Mouse (Mus musculus) forebrain, embryonic 16.5 days (tissue): Measurements from ENCODE around the gene Ets1. TPM values are rescaled to one million over a fixed set of nuclear protein-coding genes. Genes with fewer than 3 reads are reported as not detected.

ENCODE experiments used
- ATAC-seq: fragments of 200-750 bp; cut with Nextera tagmentation; 2 replicates; pipeline ENCODE4 v1.8.0; 2017; ENCODE audit warnings: mild to moderate bottlenecking, moderate library complexity
- H3K27ac ChIP-seq: fragments of 300-500 bp; sonication (generic); 2 replicates; pipeline ENCODE4 v1.5.1; 2014; ENCODE audit warnings: low read length, control low read depth
- H3K27me3 ChIP-seq: fragments of 300-500 bp; sonication (generic); replicated peaks from 2 replicates; pipeline ENCODE4 v1.6.1; 2014; ENCODE audit warnings: low read length; ENCODE audit not compliant: control insufficient read depth, insufficient read depth
- H3K36me3 ChIP-seq: fragments of 300-500 bp; sonication (generic); 2 replicates; pipeline ENCODE4 v1.6.1; 2014; ENCODE audit not compliant: control insufficient read depth, insufficient read depth
- H3K4me1 ChIP-seq: fragments of 300-500 bp; sonication (generic); replicated peaks from 2 replicates; pipeline ENCODE4 v1.6.1; 2014; ENCODE audit warnings: low read length; ENCODE audit not compliant: control insufficient read depth, insufficient read depth
- H3K4me2 ChIP-seq: fragments of 300-500 bp; sonication (generic); 2 replicates; pipeline ENCODE4 v1.6.1; 2014; ENCODE audit warnings: mild to moderate bottlenecking, low read length, control low read depth
- H3K4me3 ChIP-seq: fragments of 300-500 bp; sonication (generic); replicated peaks from 2 replicates; pipeline ENCODE4 v1.5.1; 2014; ENCODE audit warnings: mild to moderate bottlenecking, low read length, control low read depth
- H3K9ac ChIP-seq: fragments of 300-500 bp; sonication (generic); replicated peaks from 2 replicates; pipeline ENCODE4 v1.6.1; 2014; ENCODE audit warnings: low read depth, low read length, control low read depth
- H3K9me3 ChIP-seq: fragments of 300-500 bp; sonication (generic); 2 replicates; pipeline ENCODE4 v1.6.1; 2016; ENCODE audit warnings: low read length; ENCODE audit not compliant: control insufficient read depth
- WGBS: fragments of 180-500 bp; shearing (Covaris S2); extraction: QIAGEN DNeasy Blood & Tissue Kit; methylation state at CpG from one replicate; pipeline ENCODE4 v1.1.7; 2014; 5-methylcytosine and 5-hydroxymethylcytosine counted together
- polyA plus RNA-seq: library from polyadenylated mRNA; unstranded; fragments of >200 nt; fragmentation: Nextera tagmentation; extraction: Ambion mirVana; gene quantifications from 2 replicates; pipeline ENCODE4 v1.2.1, GENCODE M21; 2015

The Ets1 gene
- polyA plus RNA-seq, 1 experiment from 2014 or later: 21.3 TPM

GRCm38 (mm10) chr9:32685793-32686558 lies 50.0 kb downstream of the Ets1 start:
- no peaks in the 10 kb centered on the region for H3K36me3 ChIP-seq
- H3K9ac ChIP-seq: no peak overlapping the region
- H3K9me3 ChIP-seq: no peaks in the 10 kb centered on the region
- 1% methylated on average over 8 of the region's 8 CpGs for WGBS
- 0 out of 2 replicates have a peak overlapping the region, but pooled peaks have one; percentile 4 for H3K27ac ChIP-seq
- no peak overlapping the region for H3K4me2 ChIP-seq
- peaks cover 73% of the 10 kb centered on the region for H3K27me3 ChIP-seq
- H3K4me3 ChIP-seq: no peak overlapping the region
- ATAC-seq: peak; percentile 95
- H3K4me1 ChIP-seq: peaks cover 19% of the 10 kb centered on the region

DNA sequence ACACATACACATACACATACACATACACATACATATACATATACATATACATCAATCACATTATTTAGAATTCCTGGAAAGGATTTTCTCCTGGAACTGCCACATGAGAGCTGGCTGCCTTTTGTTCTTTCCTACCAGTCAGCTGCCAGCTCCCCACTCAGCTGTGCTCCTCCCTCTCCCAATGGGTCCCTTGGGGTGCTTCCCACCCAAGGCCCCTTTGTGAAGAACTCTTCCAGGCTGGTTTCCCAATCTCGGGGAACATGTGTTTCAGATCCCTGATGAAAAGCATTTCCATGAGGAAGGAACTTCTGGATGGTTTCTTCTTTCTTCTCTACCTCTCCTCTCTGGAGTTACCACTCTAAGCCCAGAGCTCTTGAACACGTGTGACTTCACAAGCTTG lies 52.3 kb downstream of the Ets1 start:
- no peak overlapping the region for H3K27ac ChIP-seq
- no peak overlapping the region for H3K4me3 ChIP-seq
- H3K36me3 ChIP-seq: no peaks in the 10 kb centered on the region
- peaks cover 64% of the 10 kb centered on the region for H3K27me3 ChIP-seq
- no peak overlapping the region for H3K9ac ChIP-seq
- no peak overlapping the region for H3K4me2 ChIP-seq
- peaks cover 28% of the 10 kb centered on the region for H3K4me1 ChIP-seq
- ATAC-seq: no peak
- H3K9me3 ChIP-seq: no peaks in the 10 kb centered on the region
- 56% methylated on average over 2 of the region's 2 CpGs for WGBS

DNA sequence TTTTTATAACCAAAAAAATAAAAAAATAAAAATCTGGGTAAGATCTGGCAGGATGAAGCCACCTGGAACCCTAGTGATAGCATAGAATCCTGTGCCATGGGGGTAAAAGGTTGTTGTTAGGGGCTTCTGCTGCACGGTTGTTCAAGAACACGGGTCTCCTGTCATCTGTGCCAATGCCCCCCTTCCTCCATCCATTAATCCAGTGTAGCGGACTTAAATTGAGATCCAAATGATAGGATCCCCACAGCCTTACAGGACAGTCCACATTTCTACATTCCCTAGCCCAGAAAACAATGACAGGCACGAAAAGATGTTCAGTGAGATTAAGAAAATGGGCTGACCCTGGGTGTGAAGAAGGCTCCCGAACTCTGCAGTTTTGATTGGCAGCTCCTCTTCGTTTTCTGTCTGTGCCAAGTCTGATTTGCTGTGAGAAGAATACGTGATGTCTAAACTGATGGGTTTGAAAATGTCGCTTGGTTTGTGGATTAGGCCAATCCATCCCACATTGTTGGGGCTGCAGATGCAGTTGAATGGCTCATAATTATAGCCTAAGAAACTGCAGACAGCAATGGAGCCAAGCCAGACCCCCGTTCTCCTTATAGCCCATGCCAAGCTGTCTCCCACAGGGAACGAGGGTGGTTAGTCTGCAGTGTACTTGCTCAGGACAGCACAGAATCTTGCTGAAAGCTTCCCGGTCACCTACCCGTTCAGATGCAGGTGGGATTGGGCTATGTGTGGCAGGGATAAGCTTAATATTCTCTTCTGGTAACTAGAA lies 55.3 kb downstream of the Ets1 start:
- WGBS: 24% methylated on average over 12 of the region's 12 CpGs
- Histone ChIP-seq H3K4me3 (no peak overlapping the region), H3K27me3 (peaks cover 59% of the 10 kb centered on the region), H3K9ac (no peak overlapping the region), H3K4me1 (peaks cover 18% of the 10 kb centered on the region), H3K27ac (no peak overlapping the region), H3K36me3 (no peaks in the 10 kb centered on the region), H3K4me2 (0 out of 2 replicates have a peak overlapping the region, but pooled peaks have one; percentile 7), H3K9me3 (no peaks in the 10 kb centered on the region)
- ATAC-seq: peak; percentile 57

- Histone ChIP-seq H3K4me1 (peaks cover 16% of the 10 kb centered on the region), H3K4me3 (no peak overlapping the region), H3K9ac (no peak overlapping the region), H3K36me3 (no peaks in the 10 kb centered on the region), H3K27ac (no peak overlapping the region), H3K9me3 (no peaks in the 10 kb centered on the region), H3K27me3 (peaks cover 52% of the 10 kb centered on the region), H3K4me2 (no peak overlapping the region)
- 76% methylated on average over 2 of the region's 2 CpGs for WGBS
- no peak for ATAC-seq
These were observed 56.9 kb downstream of the Ets1 start for GRCm38 (mm10) chr9:32692944-32693343.

GRCm38 (mm10) chr9:32693411-32693810 lies 57.4 kb downstream of the Ets1 start:
- Histone ChIP-seq H3K4me3 (no peak overlapping the region), H3K4me1 (peaks cover 16% of the 10 kb centered on the region), H3K4me2 (no peak overlapping the region), H3K27ac (no peak overlapping the region), H3K27me3 (peaks cover 49% of the 10 kb centered on the region), H3K36me3 (no peaks in the 10 kb centered on the region), H3K9ac (no peak overlapping the region), H3K9me3 (no peaks in the 10 kb centered on the region)
- no peak for ATAC-seq
- 80% methylated on average over 3 of the region's 3 CpGs for WGBS

GRCm38 (mm10) chr9:32694111-32694824 lies 58.2 kb downstream of the Ets1 start:
- peaks cover 16% of the 10 kb centered on the region for H3K4me1 ChIP-seq

DNA sequence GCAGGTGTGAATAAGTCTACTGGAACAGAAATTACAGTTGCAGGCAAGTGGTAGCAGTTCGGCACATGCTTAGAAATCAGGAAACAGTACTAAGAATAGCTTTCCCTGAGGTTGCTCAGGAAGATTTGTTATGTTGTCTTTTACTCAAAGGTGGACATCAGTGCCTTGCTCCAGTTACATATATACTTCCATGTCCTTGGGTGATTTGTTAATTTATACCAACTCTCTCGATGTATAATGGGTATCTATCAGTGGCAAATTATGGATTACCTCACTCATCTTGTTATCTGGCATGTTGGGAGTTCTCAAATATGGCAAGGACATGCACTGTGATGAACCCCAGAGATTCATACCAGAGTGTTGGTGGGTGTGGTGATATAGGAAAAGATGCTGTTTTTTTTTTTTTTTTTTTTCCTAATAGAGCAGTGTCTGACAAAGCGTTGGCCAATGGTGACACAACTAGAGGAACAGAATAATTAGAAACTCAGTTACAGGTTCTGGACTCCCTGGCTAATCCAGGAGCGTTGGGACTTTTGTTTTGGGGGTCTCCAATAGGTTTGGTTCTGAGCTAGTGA lies 59.0 kb downstream of the Ets1 start:
- no peaks in the 10 kb centered on the region for H3K36me3 ChIP-seq
- peaks cover 52% of the 10 kb centered on the region for H3K27me3 ChIP-seq
- H3K9me3 ChIP-seq: no peaks in the 10 kb centered on the region
- no peak for ATAC-seq
- peaks cover 16% of the 10 kb centered on the region for H3K4me1 ChIP-seq
- H3K9ac ChIP-seq: no peak overlapping the region; the same call in 1 of the 2 replicates
- H3K4me2 ChIP-seq: peak overlapping the region; percentile 68
- peak overlapping the region; percentile 71 for H3K4me3 ChIP-seq
- H3K27ac ChIP-seq: no peak overlapping the region
- WGBS: 49% methylated on average over 4 of the region's 4 CpGs

More at GRCm38 (mm10) chr9:32694111-32694824, 58.2 kb downstream of the Ets1 start:
- H3K27me3 ChIP-seq: peaks cover 52% of the 10 kb centered on the region
- no peak for ATAC-seq
- no peak overlapping the region for H3K4me3 ChIP-seq
- WGBS: 66% methylated on average over 12 of the region's 12 CpGs
- H3K4me2 ChIP-seq: no peak overlapping the region
- H3K9me3 ChIP-seq: no peaks in the 10 kb centered on the region
- no peak overlapping the region for H3K9ac ChIP-seq
- no peaks in the 10 kb centered on the region for H3K36me3 ChIP-seq
- no peak overlapping the region for H3K27ac ChIP-seq

GRCm38 (mm10) chr9:32695492-32696190 lies 59.6 kb downstream of the Ets1 start:
- peak overlapping the region; percentile 64 for H3K9ac ChIP-seq
- H3K4me3 ChIP-seq: peak overlapping the region; percentile 71
- no peaks in the 10 kb centered on the region for H3K36me3 ChIP-seq
- no peaks in the 10 kb centered on the region for H3K9me3 ChIP-seq
- H3K4me1 ChIP-seq: peaks cover 16% of the 10 kb centered on the region
- WGBS: under 1% methylated on average over 66 of the region's 67 CpGs
- ATAC-seq: peak; percentile 96
- peak overlapping the region; percentile 68 for H3K4me2 ChIP-seq
- peaks cover 48% of the 10 kb centered on the region for H3K27me3 ChIP-seq
- H3K27ac ChIP-seq: no peak overlapping the region
